Mouse (Mus musculus) forebrain, embryonic 14.5 days (tissue): ENCODE measurements around the gene Sgta. TPM values are rescaled to one million over a fixed set of nuclear protein-coding genes. Genes with fewer than 3 reads are reported as not detected.
A peak's percentile ranks its signal among the peaks of the same experiment; 100 is the strongest.

Source experiments
- ATAC-seq: fragments of 200-750 bp; cut with Nextera tagmentation; 2 replicates; pipeline ENCODE4 v1.8.0; 2017; ENCODE audit warnings: mild to moderate bottlenecking, moderate library complexity
- DNase-seq: peaks from one replicate; pipeline ENCODE4 v3.0.0-alpha.2; 2015; ENCODE audit warnings: low spot score
- H3K27ac ChIP-seq: fragments of 300-500 bp; sonication (generic); 2 replicates; pipeline ENCODE4 v1.5.1; 2014; ENCODE audit warnings: low read depth, mild to moderate bottlenecking, control low read depth, low read length, moderate library complexity
- H3K27me3 ChIP-seq: fragments of 300-500 bp; sonication (generic); replicated peaks from 2 replicates; pipeline ENCODE4 v1.6.1; 2014; ENCODE audit warnings: low read length, control low read depth, mixed read lengths; ENCODE audit not compliant: control insufficient read depth, insufficient read depth
- H3K36me3 ChIP-seq: fragments of 300-500 bp; sonication (generic); 2 replicates; pipeline ENCODE4 v1.6.1; 2014; ENCODE audit warnings: low read length, control low read depth; ENCODE audit not compliant: control insufficient read depth, insufficient read depth
- H3K4me1 ChIP-seq: fragments of 300-500 bp; sonication (generic); 2 replicates; pipeline ENCODE4 v1.6.1; 2014; ENCODE audit warnings: antibody characterized with exemption, low read length, control low read depth; ENCODE audit not compliant: control insufficient read depth, insufficient read depth
- H3K4me2 ChIP-seq: fragments of 300-500 bp; sonication (generic); 2 replicates; pipeline ENCODE4 v1.6.1; 2014; ENCODE audit warnings: mild to moderate bottlenecking, control low read depth, low read length
- H3K4me3 ChIP-seq: fragments of 300-500 bp; sonication (generic); 2 replicates; pipeline ENCODE4 v1.5.1; 2014; ENCODE audit warnings: low read depth, low read length, control low read depth
- H3K9ac ChIP-seq: fragments of 300-500 bp; sonication (generic); 2 replicates; pipeline ENCODE4 v1.6.1; 2014; ENCODE audit warnings: mild to moderate bottlenecking, low read length, control low read depth, moderate library complexity
- H3K9me3 ChIP-seq: fragments of 300-500 bp; sonication (generic); replicated peaks from 2 replicates; pipeline ENCODE4 v1.6.1; 2016; ENCODE audit warnings: low read length, control low read depth, mixed read lengths; ENCODE audit not compliant: control insufficient read depth
- WGBS: fragments of 180-500 bp; shearing (Covaris S2); extraction: QIAGEN DNeasy Blood & Tissue Kit; methylation state at CpG from one replicate; pipeline ENCODE4 v1.1.7; 2014; 5-methylcytosine and 5-hydroxymethylcytosine counted together
- polyA plus RNA-seq: library from polyadenylated mRNA; unstranded; fragments of >200 nt; fragmentation: Nextera tagmentation; extraction: Ambion mirVana; gene quantifications from 2 replicates; pipeline ENCODE4 v1.2.1, GENCODE M21; 2014

Sgta gene
- polyA plus RNA-seq, 1 experiment from 2014 or later: 304 TPM

DNA sequence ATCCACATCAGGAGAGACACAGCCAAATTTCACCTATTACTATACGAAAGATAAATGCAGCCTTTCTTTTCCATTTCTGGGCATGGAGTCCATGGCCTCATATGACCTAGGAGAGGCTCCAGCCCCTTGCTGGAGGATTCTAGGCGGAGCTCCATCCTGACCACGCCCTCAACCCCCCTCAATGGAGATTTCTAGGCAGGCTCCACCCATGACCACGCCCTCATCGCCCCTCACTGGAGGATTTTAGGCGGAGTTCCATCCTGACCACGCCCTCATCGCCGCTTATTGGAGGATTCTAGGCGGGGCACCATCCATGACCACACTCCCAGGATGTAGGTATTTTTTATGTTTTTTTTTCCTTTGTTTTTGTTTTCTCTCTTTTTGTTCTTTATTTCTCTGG lies 41.7 kb downstream of the Sgta start:
- DNase-seq (peak; percentile 31), ATAC-seq (no peak)
- Histone ChIP-seq H3K4me2 (no peak overlapping the region), H3K27ac (no peak overlapping the region), H3K27me3 (no peaks in the 10 kb centered on the region), H3K4me3 (no peak overlapping the region), H3K9me3 (no peaks in the 10 kb centered on the region), H3K4me1 (peaks cover 2% of the 10 kb centered on the region; the same call in 1 of the 2 replicates), H3K9ac (no peak overlapping the region), H3K36me3 (no peaks in the 10 kb centered on the region)
- whole genome bisulfite sequencing: 39% methylated on average over 10 of the region's 10 CpGs

DNA sequence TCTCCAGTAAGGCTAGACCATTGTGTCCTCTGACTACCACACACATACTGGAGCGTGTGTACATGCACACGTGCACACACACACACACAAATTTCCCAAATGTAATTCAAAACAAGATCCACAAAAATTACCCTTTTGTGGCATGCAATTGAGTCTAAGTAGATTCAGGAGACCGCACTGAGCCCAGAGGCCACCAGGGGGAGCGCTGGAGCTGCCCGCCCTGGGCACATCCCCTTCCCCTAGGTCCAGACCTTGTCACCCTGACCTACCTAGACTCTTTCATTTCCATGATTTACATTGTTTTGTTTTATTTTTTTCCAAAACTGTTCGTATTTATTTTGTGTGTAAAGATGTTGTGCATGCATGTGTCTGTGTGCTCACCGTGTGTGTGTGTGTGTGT lies 43.3 kb downstream of the Sgta start:
- ATAC-seq (no peak), DNase-seq (peak; percentile 37)
- Histone ChIP-seq H3K4me3 (no peak overlapping the region), H3K9me3 (no peaks in the 10 kb centered on the region), H3K36me3 (no peaks in the 10 kb centered on the region), H3K4me2 (no peak overlapping the region), H3K27ac (no peak overlapping the region), H3K9ac (no peak overlapping the region), H3K27me3 (no peaks in the 10 kb centered on the region), H3K4me1 (peaks cover 2% of the 10 kb centered on the region; the same call in 1 of the 2 replicates)
- WGBS: 6% methylated on average over 7 of the region's 7 CpGs

DNA sequence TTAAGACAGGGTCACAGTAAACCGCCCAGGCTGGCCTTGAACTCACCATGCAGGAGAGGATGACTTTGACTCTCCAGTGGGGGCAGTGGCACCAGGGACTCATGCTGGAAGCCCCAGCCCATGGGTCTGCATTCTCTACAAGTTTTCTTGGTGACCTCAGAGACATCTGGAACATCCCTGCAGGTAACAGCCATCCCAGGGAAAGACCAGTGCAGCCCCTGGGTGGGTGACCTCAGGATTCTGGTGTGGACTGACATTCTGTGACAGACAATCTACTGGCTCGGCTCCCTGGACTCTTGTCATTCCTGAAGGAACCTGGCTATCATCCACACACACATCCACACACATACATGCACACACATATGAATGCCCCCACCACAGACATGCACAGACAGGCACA lies 44.3 kb downstream of the Sgta start:
- peaks cover 2% of the 10 kb centered on the region; the same call in 1 of the 2 replicates for H3K4me1 ChIP-seq
- H3K27me3 ChIP-seq: no peaks in the 10 kb centered on the region
- H3K9ac ChIP-seq: no peak overlapping the region
- H3K9me3 ChIP-seq: no peaks in the 10 kb centered on the region
- no peak for ATAC-seq
- no peak overlapping the region for H3K4me3 ChIP-seq
- H3K27ac ChIP-seq: no peak overlapping the region
- 82% methylated on average over 2 of the region's 2 CpGs for WGBS
- no peak for DNase-seq
- no peak overlapping the region for H3K4me2 ChIP-seq
- no peaks in the 10 kb centered on the region for H3K36me3 ChIP-seq

DNA sequence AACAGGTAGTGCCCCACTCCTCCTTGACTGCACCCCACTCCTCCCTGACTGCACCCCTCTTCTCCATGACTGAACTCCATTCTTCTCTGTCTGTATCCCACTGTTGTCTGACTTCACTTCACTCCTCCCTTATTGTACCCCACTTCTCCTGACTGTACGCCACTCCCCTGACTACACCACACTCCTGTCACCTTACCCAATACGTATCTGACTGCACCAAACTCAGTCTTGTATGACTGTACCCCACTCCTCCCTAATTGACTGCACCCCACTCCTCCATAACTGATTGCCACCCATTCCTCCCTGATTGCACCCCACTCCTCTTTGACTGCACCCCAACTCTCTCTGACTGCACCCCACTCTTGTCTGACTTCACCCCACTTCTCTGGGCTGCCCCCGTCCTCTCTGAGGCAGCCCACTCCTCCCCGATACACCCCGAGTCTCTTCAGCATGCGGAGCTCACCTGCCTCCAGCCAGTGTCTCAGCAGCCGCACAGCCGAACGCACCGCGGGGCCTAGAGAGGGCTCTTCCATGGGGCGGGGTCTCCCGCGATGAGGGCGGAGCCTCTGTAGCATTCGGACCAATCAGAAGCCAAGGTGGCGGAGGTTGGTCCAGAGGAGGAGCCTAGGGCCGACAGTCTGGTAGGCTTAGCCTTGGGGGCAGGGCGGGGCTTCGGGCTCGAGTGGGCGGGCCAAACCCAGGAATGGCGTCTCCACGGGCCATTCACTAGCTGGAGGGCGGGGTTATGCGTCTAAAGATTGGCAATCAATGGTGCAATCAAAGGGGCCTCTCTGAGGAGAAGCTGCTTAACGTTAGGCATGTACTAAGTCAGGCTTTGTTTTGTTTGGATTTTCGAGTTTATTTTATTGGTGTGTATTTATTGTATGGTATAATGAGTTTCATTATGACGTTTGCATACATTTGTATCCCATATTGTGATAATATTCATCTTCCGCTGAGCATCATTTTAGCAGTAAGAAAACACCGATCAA lies 45.3 kb downstream of the Sgta start, which contains the start of gene Gng7:
Gene Gng7, minus strand, starts transcription at position 553 of the 992 bp plus-strand sequence.
- H3K9me3 ChIP-seq: no peaks in the 10 kb centered on the region
- DNase-seq: peak; percentile 98
- H3K36me3 ChIP-seq: no peaks in the 10 kb centered on the region
- 9% methylated on average over 31 of the region's 31 CpGs for WGBS
- H3K4me1 ChIP-seq: peaks cover 2% of the 10 kb centered on the region; the same call in 1 of the 2 replicates
- H3K9ac ChIP-seq: peak within 1 kb of the TSS; percentile 56
- peak within 1 kb of the TSS; percentile 60 for H3K4me2 ChIP-seq
- no peaks in the 10 kb centered on the region for H3K27me3 ChIP-seq
- peak within 1 kb of the TSS; percentile 36 for H3K4me3 ChIP-seq
- no peak within 1 kb of the TSS for H3K27ac ChIP-seq
- peak; percentile 97 for ATAC-seq

DNA sequence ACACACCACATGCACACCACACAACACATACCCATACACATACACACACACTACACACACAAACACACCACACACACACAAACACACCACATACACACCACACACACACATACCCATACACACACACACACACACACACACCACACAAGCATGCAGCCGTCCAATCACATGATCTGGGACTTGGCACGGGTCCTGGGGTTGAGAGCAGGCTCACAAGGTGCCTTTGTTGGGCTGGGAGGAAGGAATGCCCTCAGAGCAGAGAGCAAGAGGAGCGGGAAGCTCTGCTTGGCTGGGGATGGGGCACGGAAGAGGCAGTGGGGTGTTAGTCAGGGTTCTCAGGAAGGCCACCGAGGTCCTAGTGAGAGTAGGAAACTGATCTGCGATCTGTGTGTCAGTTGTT lies 49.1 kb downstream of the Sgta start:
- 52% methylated on average over 6 of the region's 6 CpGs for WGBS
- no peaks in the 10 kb centered on the region for H3K9me3 ChIP-seq
- H3K4me1 ChIP-seq: peaks cover 2% of the 10 kb centered on the region; the same call in 1 of the 2 replicates
- no peak overlapping the region for H3K9ac ChIP-seq
- no peaks in the 10 kb centered on the region for H3K27me3 ChIP-seq
- H3K4me3 ChIP-seq: no peak overlapping the region
- DNase-seq (no peak), ATAC-seq (no peak)
- H3K4me2 ChIP-seq: no peak overlapping the region
- no peak overlapping the region for H3K27ac ChIP-seq
- no peaks in the 10 kb centered on the region for H3K36me3 ChIP-seq

DNA sequence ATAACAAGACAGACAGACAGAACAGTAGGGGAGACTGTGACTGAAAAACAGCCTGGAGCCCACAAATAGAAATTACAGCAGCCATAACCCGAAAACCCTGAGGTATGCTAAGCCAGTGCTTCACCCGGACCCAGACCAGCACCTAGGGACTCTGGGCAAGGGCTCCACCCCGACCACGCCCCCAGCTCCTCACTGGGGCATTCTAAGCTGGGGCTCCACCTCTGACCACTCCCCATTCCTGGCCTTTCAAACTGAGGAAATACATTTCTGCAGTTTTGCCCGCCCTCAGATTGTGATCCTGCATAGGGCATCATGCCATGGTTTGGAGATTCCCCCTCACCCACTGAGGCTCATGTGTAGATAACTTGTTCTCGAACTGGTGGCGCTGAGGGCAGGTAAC lies 52.7 kb downstream of the Sgta start:
- Histone ChIP-seq H3K4me3 (no peak overlapping the region), H3K27ac (no peak overlapping the region), H3K27me3 (no peaks in the 10 kb centered on the region), H3K9ac (no peak overlapping the region), H3K36me3 (no peaks in the 10 kb centered on the region), H3K4me1 (no peaks in the 10 kb centered on the region), H3K9me3 (no peaks in the 10 kb centered on the region), H3K4me2 (no peak overlapping the region)
- 40% methylated on average over 7 of the region's 7 CpGs for WGBS
- ATAC-seq (no peak), DNase-seq (no peak)

GRCm38 (mm10) chr10:81006005-81006677 lies 53.8 kb downstream of the Sgta start:
- Histone ChIP-seq H3K4me3 (no peak overlapping the region), H3K9ac (no peak overlapping the region), H3K9me3 (no peaks in the 10 kb centered on the region), H3K36me3 (no peaks in the 10 kb centered on the region), H3K27ac (no peak overlapping the region), H3K4me1 (peaks cover under 1% of the 10 kb centered on the region), H3K27me3 (no peaks in the 10 kb centered on the region), H3K4me2 (no peak overlapping the region)
- ATAC-seq (no peak), DNase-seq (no peak)
- WGBS: 89% methylated on average over 7 of the region's 7 CpGs

- Histone ChIP-seq H3K36me3 (no peaks in the 10 kb centered on the region), H3K27ac (no peak overlapping the region), H3K27me3 (no peaks in the 10 kb centered on the region), H3K9me3 (no peaks in the 10 kb centered on the region), H3K9ac (no peak overlapping the region), H3K4me1 (peaks cover 6% of the 10 kb centered on the region), H3K4me2 (peak overlapping the region; percentile 12; the same call in 1 of the 2 replicates), H3K4me3 (no peak overlapping the region)
- ATAC-seq: peak; percentile 27; the same call in 1 of the 2 replicates
- 30% methylated on average over 10 of the region's 10 CpGs for WGBS
- DNase-seq: peak; percentile 65
These were observed 58.8 kb downstream of the Sgta start for GRCm38 (mm10) chr10:81001161-81001560.
